Mouse (Mus musculus): Measurements from ENCODE around the gene Csnk1d.

- no peak for TF ChIP-seq POLR2A (IDR thresholded peaks at IDR 0.05; ENCODE audit: low read depth, low read length)
- TF ChIP-seq POLR2AphosphoS2 (IDR thresholded peaks at IDR 0.05; ENCODE audit: low read depth, low read length) = no peak
- no peak for TF ChIP-seq CHD1 (IDR thresholded peaks at IDR 0.05; ENCODE audit: low read depth, low read length)
- no peak for TF ChIP-seq CTCF (conservative IDR thresholded peaks at IDR 0.05 in 1 of 2, IDR thresholded peaks at IDR 0.05 in 1 of 2; ENCODE audit: low read depth in 2 of 2, low read length in 2 of 2)
- TF ChIP-seq EP300 (IDR thresholded peaks at IDR 0.05; ENCODE audit: low read length) = no peak
- no peak for TF ChIP-seq CHD2 (IDR thresholded peaks at IDR 0.05; ENCODE audit: low read length)
These were observed 24.3 kb upstream of the Csnk1d start for GRCm38 (mm10) chr11:121015472-121015871.
